Mouse (Mus musculus) forebrain, postnatal 0 days (tissue): ENCODE results near the gene Cacng4. TPM values are rescaled to one million over a fixed set of nuclear protein-coding genes. Genes with fewer than 3 reads are reported as not detected.

Experiments used
- ATAC-seq: fragments of 200-750 bp; cut with Nextera tagmentation; 2 replicates; pipeline ENCODE4 v1.8.0; 2017; ENCODE audit warnings: mild to moderate bottlenecking, moderate library complexity
- DNase-seq: peaks from one replicate; pipeline ENCODE4 v3.0.0-alpha.2; 2015
- H3K27ac ChIP-seq: fragments of 300-500 bp; sonication (generic); 2 replicates; pipeline ENCODE4 v1.5.1; 2014; ENCODE audit warnings: low read depth, mild to moderate bottlenecking, antibody characterized with exemption, low read length, moderate library complexity, mixed read lengths
- H3K27me3 ChIP-seq: fragments of 300-500 bp; sonication (generic); 2 replicates; pipeline ENCODE4 v1.6.1; 2014; ENCODE audit warnings: mild to moderate bottlenecking, low read length, mixed read lengths; ENCODE audit not compliant: insufficient read depth
- H3K36me3 ChIP-seq: fragments of 300-500 bp; sonication (generic); 2 replicates; pipeline ENCODE4 v1.6.1; 2014; ENCODE audit warnings: mild to moderate bottlenecking, moderate library complexity; ENCODE audit not compliant: insufficient read depth
- H3K4me1 ChIP-seq: fragments of 300-500 bp; sonication (generic); 2 replicates; pipeline ENCODE4 v1.6.1; 2014; ENCODE audit warnings: antibody characterized with exemption; ENCODE audit not compliant: insufficient read depth
- H3K4me2 ChIP-seq: fragments of 300-500 bp; sonication (generic); 2 replicates; pipeline ENCODE4 v1.6.1; 2014; ENCODE audit warnings: low read depth, mild to moderate bottlenecking, moderate library complexity
- H3K4me3 ChIP-seq: fragments of 300-500 bp; sonication (generic); 2 replicates; pipeline ENCODE4 v1.5.1; 2014; ENCODE audit warnings: low read depth, low read length, mixed read lengths
- H3K9ac ChIP-seq: fragments of 300-500 bp; sonication (generic); 2 replicates; pipeline ENCODE4 v1.6.1; 2014; ENCODE audit warnings: mild to moderate bottlenecking
- H3K9me3 ChIP-seq: fragments of 300-500 bp; sonication (generic); 2 replicates; pipeline ENCODE4 v1.6.1; 2016; ENCODE audit warnings: low read length
- CTCF ChIP-seq: sonication (generic); IDR thresholded peaks from 2 replicates; pipeline ENCODE4 v1.5.1; 2016; ENCODE audit warnings: antibody characterized with exemption, control low read depth, low read depth
- WGBS: fragments of 180-500 bp; shearing (Covaris S2); extraction: QIAGEN DNeasy Blood & Tissue Kit; methylation state at CpG from one replicate; pipeline ENCODE4 v1.1.7; 2014; 5-methylcytosine and 5-hydroxymethylcytosine counted together
- polyA plus RNA-seq: library from polyadenylated mRNA; unstranded; fragments of >200 nt; fragmentation: Nextera tagmentation; extraction: Ambion mirVana; gene quantifications from 2 replicates; pipeline ENCODE4 v1.2.1, GENCODE M21; 2015
- total RNA-seq: library from RNA; depleted of rRNA; stranded (reverse); fragments of >200 nt; gene quantifications from 2 replicates; pipeline ENCODE4 v1.2.3, GENCODE M21; 2014

The Cacng4 gene
- total and polyA plus RNA-seq, 2 experiments from 2014 or later: 57.7 to 91.7 TPM

GRCm38 (mm10) chr11:107806058-107806457 is 11.7 kb upstream of the Cacng4 start:
- Histone ChIP-seq H3K4me3 (no peak overlapping the region), H3K9ac (no peak overlapping the region), H3K36me3 (no peaks in the 10 kb centered on the region), H3K4me2 (no peak overlapping the region), H3K27ac (no peak overlapping the region), H3K27me3 (no peaks in the 10 kb centered on the region), H3K9me3 (no peaks in the 10 kb centered on the region), H3K4me1 (no peaks in the 10 kb centered on the region)
- 92% methylated on average over 1 of the region's 1 CpGs for whole genome bisulfite sequencing
- ATAC-seq (no peak), DNase-seq (no peak)
- TF ChIP-seq CTCF: no peak

- WGBS: 68% methylated on average over 3 of the region's 3 CpGs
- Histone ChIP-seq H3K4me3 (no peak overlapping the region), H3K9me3 (no peaks in the 10 kb centered on the region), H3K27ac (no peak overlapping the region), H3K4me2 (no peak overlapping the region), H3K4me1 (peaks cover 6% of the 10 kb centered on the region), H3K27me3 (no peaks in the 10 kb centered on the region), H3K9ac (no peak overlapping the region), H3K36me3 (no peaks in the 10 kb centered on the region)
- ATAC-seq: no peak
- no peak for DNase-seq
- TF ChIP-seq CTCF: no peak
Measured at GRCm38 (mm10) chr11:107801946-107802345, 7.6 kb upstream of the Cacng4 start.

GRCm38 (mm10) chr11:107799331-107799730 is 5.0 kb upstream of the Cacng4 start:
- no peaks in the 10 kb centered on the region for H3K27me3 ChIP-seq
- no peak overlapping the region for H3K4me2 ChIP-seq
- 23% methylated on average over 9 of the region's 9 CpGs for WGBS
- H3K9ac ChIP-seq: no peak overlapping the region
- no peak overlapping the region for H3K27ac ChIP-seq
- no peaks in the 10 kb centered on the region for H3K36me3 ChIP-seq
- H3K9me3 ChIP-seq: no peaks in the 10 kb centered on the region
- peaks cover 11% of the 10 kb centered on the region for H3K4me1 ChIP-seq
- H3K4me3 ChIP-seq: no peak overlapping the region
- no peak for ATAC-seq
- no peak for DNase-seq
- no peak for TF ChIP-seq CTCF

- no peak for ATAC-seq
- Histone ChIP-seq H3K4me2 (no peak overlapping the region), H3K4me3 (no peak overlapping the region), H3K4me1 (peaks cover 11% of the 10 kb centered on the region), H3K27ac (no peak overlapping the region), H3K9me3 (no peaks in the 10 kb centered on the region), H3K27me3 (no peaks in the 10 kb centered on the region), H3K36me3 (no peaks in the 10 kb centered on the region; the same call in 1 of the 2 replicates), H3K9ac (no peak overlapping the region)
- DNase-seq: no peak
- TF ChIP-seq CTCF: no peak
- 44% methylated on average over 7 of the region's 7 CpGs for WGBS
Measured at GRCm38 (mm10) chr11:107796346-107796745, 2.0 kb upstream of the Cacng4 start.

GRCm38 (mm10) chr11:107795384-107796035 is 1.2 kb upstream of the Cacng4 start:
- peak overlapping the region; percentile 94 for H3K9ac ChIP-seq
- H3K4me1 ChIP-seq: peaks cover 11% of the 10 kb centered on the region
- WGBS: 3% methylated on average over 9 of the region's 9 CpGs
- H3K9me3 ChIP-seq: no peaks in the 10 kb centered on the region
- DNase-seq (no peak), ATAC-seq (no peak)
- peak overlapping the region; percentile 83 for H3K4me2 ChIP-seq
- H3K4me3 ChIP-seq: peak overlapping the region; percentile 84
- 0 out of 2 replicates have a peak, but pooled peaks have one; percentile 10 for TF ChIP-seq CTCF
- H3K36me3 ChIP-seq: no peaks in the 10 kb centered on the region; the same call in 1 of the 2 replicates
- no peaks in the 10 kb centered on the region for H3K27me3 ChIP-seq
- H3K27ac ChIP-seq: peak overlapping the region; percentile 97

GRCm38 (mm10) chr11:107794103-107794493 is 259 bp downstream of the Cacng4 start:
- Histone ChIP-seq H3K4me1 (peaks cover 6% of the 10 kb centered on the region), H3K4me3 (peak overlapping the region; percentile 84), H3K9me3 (no peaks in the 10 kb centered on the region), H3K9ac (peak overlapping the region; percentile 94), H3K36me3 (peaks cover 8% of the 10 kb centered on the region), H3K4me2 (peak overlapping the region; percentile 83), H3K27me3 (no peaks in the 10 kb centered on the region), H3K27ac (peak overlapping the region; percentile 97)
- no peak for DNase-seq
- TF ChIP-seq CTCF: no peak
- ATAC-seq: peak; percentile 52; the same call in 1 of the 2 replicates
- WGBS: under 1% methylated on average over 36 of the region's 41 CpGs

GRCm38 (mm10) chr11:107793200-107794102 is 906 bp downstream of the Cacng4 start:
- H3K4me3 ChIP-seq: peak overlapping the region; percentile 84
- peak; percentile 92 for DNase-seq
- H3K4me1 ChIP-seq: peaks cover 5% of the 10 kb centered on the region; the same call in 1 of the 2 replicates
- peak overlapping the region; percentile 94 for H3K9ac ChIP-seq
- no peak for TF ChIP-seq CTCF
- no peaks in the 10 kb centered on the region for H3K9me3 ChIP-seq
- peak; percentile 76 for ATAC-seq
- H3K27ac ChIP-seq: peak overlapping the region; percentile 97
- peak overlapping the region; percentile 83 for H3K4me2 ChIP-seq
- H3K36me3 ChIP-seq: peaks cover 10% of the 10 kb centered on the region
- 1% methylated on average over 62 of the region's 64 CpGs for WGBS
- no peaks in the 10 kb centered on the region for H3K27me3 ChIP-seq
